Mouse (Mus musculus): ENCODE data around the gene Gabbr2. TPM values are rescaled to one million over a fixed set of nuclear protein-coding genes. Genes with fewer than 3 reads are reported as not detected.

Gabbr2 gene
- polyA plus RNA-seq, 1 experiment = not detected

- H3K4me3 ChIP-seq (replicated peaks) = no peak overlapping the region
- 0 out of 2 replicates have a peak, but pooled peaks cover 3% of the 10 kb centered on the region for H3K9me3 ChIP-seq
- TF ChIP-seq FLI1 (IDR thresholded peaks at IDR 0.05; ENCODE audit: low read length) (no peak), GATA1 (IDR thresholded peaks at IDR 0.05; ENCODE audit: borderline replicate concordance, low read length) (no peak)
- H3K27me3 ChIP-seq (replicated peaks) = peaks cover 24% of the 10 kb centered on the region
- H3K4me1 ChIP-seq = no peaks in the 10 kb centered on the region
- H3K36me3 ChIP-seq (replicated peaks; ENCODE audit: low read length) = no peaks in the 10 kb centered on the region
Observed at GRCm38 (mm10) chr4:46898546-46898945, 93.1 kb downstream of the Gabbr2 start.

GRCm38 (mm10) chr4:46897634-46898399 is 93.9 kb downstream of the Gabbr2 start:
- TF ChIP-seq GATA1 (IDR thresholded peaks at IDR 0.05; ENCODE audit: borderline replicate concordance, low read length) = no peak
- no peak for TF ChIP-seq FLI1 (IDR thresholded peaks at IDR 0.05; ENCODE audit: low read length)
- Histone ChIP-seq H3K27me3 (replicated peaks) (peaks cover 24% of the 10 kb centered on the region), H3K4me1 (no peaks in the 10 kb centered on the region), H3K36me3 (replicated peaks; ENCODE audit: low read length) (no peaks in the 10 kb centered on the region), H3K9me3 (peaks cover 6% of the 10 kb centered on the region; the same call in 1 of the 2 replicates), H3K4me3 (replicated peaks) (no peak overlapping the region)

- H3K4me1 ChIP-seq = no peaks in the 10 kb centered on the region
- H3K27me3 ChIP-seq (replicated peaks) = peaks cover 19% of the 10 kb centered on the region
- TF ChIP-seq FLI1 (IDR thresholded peaks at IDR 0.05; ENCODE audit: low read length) (no peak), GATA1 (IDR thresholded peaks at IDR 0.05; ENCODE audit: borderline replicate concordance, low read length) (no peak)
- no peak overlapping the region for H3K4me3 ChIP-seq (replicated peaks)
- H3K9me3 ChIP-seq = peaks cover 13% of the 10 kb centered on the region; the same call in 1 of the 2 replicates
- no peaks in the 10 kb centered on the region for H3K36me3 ChIP-seq (replicated peaks; ENCODE audit: low read length)
Observed at GRCm38 (mm10) chr4:46894144-46894543, 97.5 kb downstream of the Gabbr2 start.

GRCm38 (mm10) chr4:46889175-46889574 is 102.5 kb downstream of the Gabbr2 start:
- TF ChIP-seq FLI1 (IDR thresholded peaks at IDR 0.05; ENCODE audit: low read length) (no peak), GATA1 (IDR thresholded peaks at IDR 0.05; ENCODE audit: borderline replicate concordance, low read length) (no peak)
- Histone ChIP-seq H3K36me3 (replicated peaks; ENCODE audit: low read length) (no peaks in the 10 kb centered on the region), H3K4me3 (replicated peaks) (no peak overlapping the region), H3K9me3 (peaks cover 11% of the 10 kb centered on the region; the same call in 1 of the 2 replicates), H3K27me3 (replicated peaks) (peaks cover 14% of the 10 kb centered on the region), H3K4me1 (no peaks in the 10 kb centered on the region)

GRCm38 (mm10) chr4:46885627-46886383 is 105.9 kb downstream of the Gabbr2 start:
- no peak for TF ChIP-seq GATA1 (IDR thresholded peaks at IDR 0.05; ENCODE audit: borderline replicate concordance, low read length)
- no peak for TF ChIP-seq FLI1 (IDR thresholded peaks at IDR 0.05; ENCODE audit: low read length)
- H3K4me1 ChIP-seq = no peaks in the 10 kb centered on the region
- H3K36me3 ChIP-seq (replicated peaks; ENCODE audit: low read length) = no peaks in the 10 kb centered on the region
- peaks cover 25% of the 10 kb centered on the region for H3K27me3 ChIP-seq (replicated peaks)
- no peak overlapping the region for H3K4me3 ChIP-seq (replicated peaks)
- no peaks in the 10 kb centered on the region for H3K9me3 ChIP-seq

- Histone ChIP-seq H3K9me3 (no peaks in the 10 kb centered on the region), H3K27me3 (replicated peaks) (peaks cover 37% of the 10 kb centered on the region), H3K4me1 (no peaks in the 10 kb centered on the region), H3K36me3 (replicated peaks; ENCODE audit: low read length) (no peaks in the 10 kb centered on the region), H3K4me3 (replicated peaks) (no peak overlapping the region)
- TF ChIP-seq FLI1 (IDR thresholded peaks at IDR 0.05; ENCODE audit: low read length) (no peak), GATA1 (IDR thresholded peaks at IDR 0.05; ENCODE audit: borderline replicate concordance, low read length) (no peak)
Observed at GRCm38 (mm10) chr4:46884132-46884531, 107.5 kb downstream of the Gabbr2 start.

- H3K36me3 ChIP-seq (replicated peaks; ENCODE audit: low read length) = no peaks in the 10 kb centered on the region
- no peaks in the 10 kb centered on the region for H3K4me1 ChIP-seq
- peaks cover 40% of the 10 kb centered on the region for H3K27me3 ChIP-seq (replicated peaks)
- TF ChIP-seq GATA1 (IDR thresholded peaks at IDR 0.05; ENCODE audit: borderline replicate concordance, low read length) (no peak), FLI1 (IDR thresholded peaks at IDR 0.05; ENCODE audit: low read length) (no peak)
- H3K9me3 ChIP-seq = no peaks in the 10 kb centered on the region
- no peak overlapping the region for H3K4me3 ChIP-seq (replicated peaks)
Observed at GRCm38 (mm10) chr4:46883546-46883945, 108.1 kb downstream of the Gabbr2 start.

- Histone ChIP-seq H3K4me1 (no peaks in the 10 kb centered on the region), H3K36me3 (replicated peaks; ENCODE audit: low read length) (no peaks in the 10 kb centered on the region), H3K27me3 (replicated peaks) (peaks cover 38% of the 10 kb centered on the region), H3K9me3 (no peaks in the 10 kb centered on the region), H3K4me3 (replicated peaks) (no peak overlapping the region)
- TF ChIP-seq FLI1 (IDR thresholded peaks at IDR 0.05; ENCODE audit: low read length) (no peak), GATA1 (IDR thresholded peaks at IDR 0.05; ENCODE audit: borderline replicate concordance, low read length) (no peak)
Observed at GRCm38 (mm10) chr4:46883047-46883446, 108.6 kb downstream of the Gabbr2 start.

- H3K9me3 ChIP-seq = no peaks in the 10 kb centered on the region
- no peak overlapping the region for H3K4me3 ChIP-seq (replicated peaks)
- peaks cover 41% of the 10 kb centered on the region for H3K27me3 ChIP-seq (replicated peaks)
- TF ChIP-seq GATA1 (IDR thresholded peaks at IDR 0.05; ENCODE audit: borderline replicate concordance, low read length) (no peak), FLI1 (IDR thresholded peaks at IDR 0.05; ENCODE audit: low read length) (no peak)
- H3K36me3 ChIP-seq (replicated peaks; ENCODE audit: low read length) = no peaks in the 10 kb centered on the region
- no peaks in the 10 kb centered on the region for H3K4me1 ChIP-seq
Observed at GRCm38 (mm10) chr4:46881271-46881670, 110.4 kb downstream of the Gabbr2 start.

- no peaks in the 10 kb centered on the region for H3K36me3 ChIP-seq (replicated peaks; ENCODE audit: low read length)
- H3K4me3 ChIP-seq (replicated peaks) = no peak overlapping the region
- H3K4me1 ChIP-seq = no peaks in the 10 kb centered on the region
- H3K27me3 ChIP-seq (replicated peaks) = peaks cover 47% of the 10 kb centered on the region
- no peaks in the 10 kb centered on the region for H3K9me3 ChIP-seq
- no peak for TF ChIP-seq FLI1 (IDR thresholded peaks at IDR 0.05; ENCODE audit: low read length)
- no peak for TF ChIP-seq GATA1 (IDR thresholded peaks at IDR 0.05; ENCODE audit: borderline replicate concordance, low read length)
Observed at GRCm38 (mm10) chr4:46879943-46880342, 111.7 kb downstream of the Gabbr2 start.

Measured in megakaryocyte, embryonic 14.5 days (primary cell).